Mouse (Mus musculus): ENCODE results near the gene Tk1. TPM values are rescaled to one million over a fixed set of nuclear protein-coding genes. Genes with fewer than 3 reads are reported as not detected.

Tk1 gene
- total RNA-seq, 2 experiments from 2014 or later = 38.4 to 43.9 TPM

GRCm38 (mm10) chr11:117776085-117776792, 49.7 kb downstream of the Tk1 start:
- DNase-seq (ENCODE audit: low spot score in 2 of 2) = no peak

DNA sequence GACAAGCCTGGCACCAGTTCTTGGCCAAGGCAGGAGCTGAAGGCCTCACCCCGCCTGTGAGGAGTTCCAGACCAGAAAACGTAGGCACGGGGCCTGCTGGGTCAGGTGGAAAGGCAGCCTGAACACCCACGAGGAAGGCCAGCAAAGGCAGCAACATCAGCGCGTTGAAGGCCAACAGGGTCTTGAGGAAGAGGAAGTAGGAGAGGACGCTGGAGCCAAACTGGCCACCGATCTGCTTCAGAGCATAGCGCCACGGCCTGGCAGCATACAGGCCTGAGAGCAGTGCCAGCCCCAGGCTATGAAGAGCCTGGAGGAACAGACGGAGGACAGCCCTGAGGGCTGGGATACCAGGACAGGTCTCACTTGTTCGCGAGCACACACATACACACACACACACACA, 50.4 kb downstream of the Tk1 start:
- DNase-seq (ENCODE audit: low spot score in 2 of 2) = no peak

DNA sequence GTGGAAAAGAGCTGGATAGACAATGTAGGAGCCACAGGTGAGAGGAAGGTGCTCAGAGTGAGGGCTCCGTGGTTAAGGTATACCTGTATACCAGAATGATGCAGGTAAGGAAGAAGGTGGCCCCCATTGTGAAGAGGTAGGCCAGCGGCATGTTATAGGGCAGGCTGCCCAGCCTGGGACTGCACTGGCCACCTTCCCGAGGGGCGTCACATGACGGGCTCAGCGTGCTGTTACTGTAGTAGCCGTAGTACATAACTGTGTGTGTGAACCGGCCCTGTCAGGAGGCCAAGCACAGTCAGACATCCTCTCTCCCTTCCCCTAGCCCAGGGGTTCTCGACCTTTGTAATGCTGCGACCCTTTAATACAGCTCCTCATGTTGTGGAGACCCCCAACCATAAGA, 51.0 kb downstream of the Tk1 start:
- no peak for DNase-seq (ENCODE audit: low spot score in 2 of 2)

GRCm38 (mm10) chr11:117772352-117772751, 53.5 kb downstream of the Tk1 start:
- no peak for DNase-seq (ENCODE audit: low spot score in 2 of 2)

- no peak for DNase-seq (ENCODE audit: low spot score in 2 of 2)
These were observed 55.5 kb downstream of the Tk1 start for GRCm38 (mm10) chr11:117770407-117770806.

GRCm38 (mm10) chr11:117769683-117770047, 56.2 kb downstream of the Tk1 start:
- DNase-seq (ENCODE audit: low spot score in 2 of 2) = no peak

GRCm38 (mm10) chr11:117768725-117769682, 56.9 kb downstream of the Tk1 start:
- DNase-seq (ENCODE audit: low spot score in 2 of 2) = no peak

DNA sequence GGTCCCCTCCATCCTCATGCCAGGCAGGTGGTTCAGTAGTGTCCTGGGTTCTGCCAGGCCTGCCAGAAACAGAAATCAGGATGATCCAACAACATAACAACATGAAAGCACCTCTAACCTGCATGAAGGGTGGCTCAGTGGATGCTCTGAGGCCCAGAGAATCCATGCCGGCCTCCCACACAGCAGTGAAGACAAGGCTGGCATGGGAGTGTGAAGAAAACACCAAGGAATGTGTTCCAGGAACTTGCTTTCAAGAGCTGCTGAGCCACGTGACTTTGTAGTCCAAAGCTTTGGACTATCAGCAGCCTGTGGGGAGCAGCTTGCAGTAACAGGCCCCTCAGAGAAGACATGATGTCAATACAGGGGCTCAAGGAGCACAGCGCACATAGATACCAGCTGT, 59.6 kb downstream of the Tk1 start:
- no peak for DNase-seq (ENCODE audit: low spot score in 2 of 2)

Other genes starting within 250 kb of the Tk1 start
- gene Tnrc6c, start 171.8 kb downstream of the Tk1 start, total RNA-seq (2021) = 10 to 100 TPM; 33.0 to 34.2 TPM
- 1 to 10 TPM; 1.8 to 2.0 TPM for gene Tmc8, start 44.0 kb downstream of the Tk1 start, total RNA-seq (2021)
- 10 to 100 TPM; 17.9 to 25.2 TPM for gene Tmc6, start 43.9 kb downstream of the Tk1 start, total RNA-seq (2021)
- not detected for gene 6030468B19Rik, start 28.4 kb downstream of the Tk1 start, total RNA-seq (2021)
- 1 to 10 TPM; 3.3 to 3.6 TPM for gene Gm20708, start 16.4 kb downstream of the Tk1 start, total RNA-seq (2021)
- 10 to 100 TPM; 87.9 to 88.6 TPM for gene Syngr2, start 16.4 kb downstream of the Tk1 start, total RNA-seq (2021)
- 1 to 10 TPM; 6.1 to 9.6 TPM for gene Afmid, start 168 bp downstream of the Tk1 start, total RNA-seq (2021)
- gene Birc5, start 23.2 kb upstream of the Tk1 start, total RNA-seq (2021) = 10 to 100 TPM; 23.2 to 25.2 TPM
- not detected for gene Tmem235, start 34.7 kb upstream of the Tk1 start, total RNA-seq (2021)
- gene Tha1, start 47.4 kb upstream of the Tk1 start, total RNA-seq (2021) = 1 to 10 TPM; 4.5 to 5.2 TPM
- gene Socs3, start 144.0 kb upstream of the Tk1 start, total RNA-seq (2021) = 10 to 100 TPM; 14.0 to 14.8 TPM
- 10 to 100 TPM; 21.6 to 24.6 TPM for gene Pgs1, start 160.2 kb upstream of the Tk1 start, total RNA-seq (2021)

Measured in gastrocnemius, postnatal 4 days (tissue).